Mouse (Mus musculus) liver, embryonic 14.5 days (tissue): Measurements from ENCODE around the gene Olfr1033. TPM values are rescaled to one million over a fixed set of nuclear protein-coding genes. Genes with fewer than 3 reads are reported as not detected.
"Not testable (repeated sequence)": the region's sequence is repeated elsewhere in the genome, so short reads cannot be mapped to it uniquely, and the experiment has no call there.

Experiments used
- ATAC-seq: fragments of 200-750 bp; cut with Nextera tagmentation; 2 replicates; pipeline ENCODE4 v1.8.0; 2017; ENCODE audit warnings: moderate number of reproducible peaks, mild to moderate bottlenecking, moderate library complexity; ENCODE audit not compliant: insufficient read depth
- DNase-seq, 3 experiments: peaks; one replicate each; pipeline ENCODE4 v3.0.0-alpha.2; 2012 to 2013; ENCODE audit warnings: low read depth in 3 of 3, low spot score in 3 of 3
- H3K27ac ChIP-seq: fragments of 300-500 bp; sonication (generic); 2 replicates; pipeline ENCODE4 v1.5.1; 2014; ENCODE audit warnings: moderate library complexity, mild to moderate bottlenecking, control low read depth, inconsistent platforms
- H3K27me3 ChIP-seq: fragments of 300-500 bp; sonication (generic); 2 replicates; pipeline ENCODE4 v1.6.1; 2014; ENCODE audit warnings: mild to moderate bottlenecking, low read length, moderate library complexity; ENCODE audit not compliant: control insufficient read depth, insufficient read depth
- H3K36me3 ChIP-seq: fragments of 300-500 bp; sonication (generic); replicated peaks from 2 replicates; pipeline ENCODE4 v1.6.1; 2014; ENCODE audit warnings: low read depth; ENCODE audit not compliant: control insufficient read depth, insufficient read depth
- H3K4me1 ChIP-seq, 2 experiments: fragments of 200-500 bp in 1 of 2; fragments of 300-500 bp in 1 of 2; sonication (generic) in 1 of 2; replicated peaks; 2 replicates each; pipeline ENCODE4 v1.6.1; 2012 to 2014; ENCODE audit warnings: antibody characterized with exemption in 1 of 2, inconsistent platforms in 1 of 2, low read length in 1 of 2; ENCODE audit not compliant: control insufficient read depth in 2 of 2, insufficient read depth in 2 of 2
- H3K4me2 ChIP-seq: fragments of 300-500 bp; sonication (generic); 2 replicates; pipeline ENCODE4 v1.6.1; 2014; ENCODE audit warnings: low read depth, mild to moderate bottlenecking, control low read depth, moderate library complexity
- H3K4me3 ChIP-seq, 2 experiments: fragments of 200-500 bp in 1 of 2; fragments of 300-500 bp in 1 of 2; sonication (generic) in 1 of 2; 2 replicates each; pipeline ENCODE4 v1.5.1; 2012 to 2014; ENCODE audit warnings: low read depth in 2 of 2, low read length in 2 of 2, mild to moderate bottlenecking in 2 of 2, control low read depth in 1 of 2, inconsistent platforms in 1 of 2, moderate library complexity in 1 of 2; ENCODE audit not compliant: insufficient read depth in 1 of 2
- H3K9ac ChIP-seq: fragments of 300-500 bp; sonication (generic); replicated peaks from 2 replicates; pipeline ENCODE4 v1.6.1; 2014; ENCODE audit warnings: mild to moderate bottlenecking, control low read depth, moderate library complexity
- H3K9me3 ChIP-seq: fragments of 300-500 bp; sonication (generic); 2 replicates; pipeline ENCODE4 v1.6.1; 2016; ENCODE audit warnings: low read length, mixed read lengths; ENCODE audit not compliant: control insufficient read depth
- CTCF ChIP-seq: IDR thresholded peaks from 2 replicates; pipeline ENCODE4 v1.5.1; 2016; ENCODE audit warnings: antibody characterized with exemption, low read depth, control low read depth
- EP300 ChIP-seq: IDR thresholded peaks from 2 replicates; pipeline ENCODE4 v1.6.1; 2016; ENCODE audit warnings: antibody characterized with exemption, low read depth
- WGBS: fragments of 180-500 bp; shearing (Covaris S2); extraction: QIAGEN DNeasy Blood & Tissue Kit; methylation state at CpG from one replicate; pipeline ENCODE4 v1.1.7; 2014; ENCODE audit not compliant: insufficient replicate concordance; 5-methylcytosine and 5-hydroxymethylcytosine counted together
- polyA plus RNA-seq, 2 experiments: library from polyadenylated mRNA; depleted of rRNA in 1 of 2; stranded (reverse) in 1 of 2; unstranded in 1 of 2; fragments of >200 nt; fragmentation: Nextera tagmentation in 1 of 2; extraction: Ambion mirVana in 1 of 2; gene quantifications; 2 replicates each; pipeline versions ENCODE4 v1.2.1 to v1.2.3; 2012 to 2014

Olfr1033 gene
- polyA plus RNA-seq (2012; rRNA removed) = 0.19 and 0.27 TPM in 2 replicates
- 0.51 and 0.61 TPM in 2 replicates for polyA plus RNA-seq (2014; fragmentation: Nextera tagmentation; extraction: Ambion mirVana)

- H3K27ac ChIP-seq, H3K27me3 ChIP-seq, H3K9ac ChIP-seq, H3K4me1 ChIP-seq, H3K36me3 ChIP-seq, ATAC-seq, DNase-seq, H3K9me3 ChIP-seq: not testable (repeated sequence)
- WGBS = 0% methylated on average over 10 of the region's 11 CpGs
- peak within 1 kb of the TSS; percentile 16 to 24; a peak in 3 of 4 replicates for H3K4me3 ChIP-seq
- H3K4me2 ChIP-seq = peak within 1 kb of the TSS; percentile 36
These were observed at the start of gene Olfr1033 for GRCm38 (mm10) chr2:86020406-86020805. Gene Olfr1033, plus strand, starts transcription at chr2:86020633.

DNA sequence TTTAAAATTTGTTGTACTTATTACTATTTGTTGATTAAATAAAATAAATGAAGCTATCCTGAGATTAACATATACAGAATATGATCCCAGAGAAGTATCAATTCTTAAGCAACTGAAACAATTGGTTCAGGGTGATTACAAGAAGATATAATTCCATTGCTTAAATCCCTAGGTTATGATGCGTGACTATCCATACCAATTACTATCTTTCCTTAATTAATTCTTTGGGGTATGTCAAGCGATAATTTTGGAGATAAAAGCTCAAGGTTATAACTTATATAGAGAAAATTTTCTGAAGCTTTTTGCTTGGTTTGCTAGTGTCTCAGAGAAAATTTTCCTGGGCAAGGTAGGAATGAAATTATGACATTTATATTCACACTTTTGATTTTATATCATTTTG lies 46.8 kb upstream of the Olfr1033 start, which contains the start of gene Olfr1029:
Gene Olfr1029, plus strand, starts transcription at position 301 of the 400 bp plus-strand sequence.
- H3K4me2 ChIP-seq = no peak within 1 kb of the TSS
- no peaks in the 10 kb centered on the region for H3K36me3 ChIP-seq
- no peak within 1 kb of the TSS for H3K27ac ChIP-seq
- H3K9ac ChIP-seq = no peak within 1 kb of the TSS
- TF ChIP-seq EP300 (no peak), CTCF (no peak)
- 56% methylated on average over 2 of the region's 2 CpGs for WGBS
- no peaks in the 10 kb centered on the region for H3K27me3 ChIP-seq
- no peaks in the 10 kb centered on the region for H3K4me1 ChIP-seq
- no peaks in the 10 kb centered on the region for H3K9me3 ChIP-seq
- no peak for ATAC-seq
- no peak for DNase-seq
- no peak within 1 kb of the TSS for H3K4me3 ChIP-seq

GRCm38 (mm10) chr2:85978976-85979375 lies 41.5 kb upstream of the Olfr1033 start, which contains the start of gene Olfr1030:
Gene Olfr1030, plus strand, starts transcription at chr2:85979276.
- ATAC-seq = no peak
- 44% methylated on average over 1 of the region's 1 CpGs for WGBS
- Histone ChIP-seq H3K9me3 (no peaks in the 10 kb centered on the region), H3K4me3 (no peak within 1 kb of the TSS), H3K9ac (no peak within 1 kb of the TSS), H3K4me2 (no peak within 1 kb of the TSS), H3K27me3 (no peaks in the 10 kb centered on the region), H3K4me1 (no peaks in the 10 kb centered on the region), H3K36me3 (no peaks in the 10 kb centered on the region), H3K27ac (no peak within 1 kb of the TSS)
- TF ChIP-seq EP300 = no peak
- TF ChIP-seq CTCF = no peak
- DNase-seq = no peak

DNA sequence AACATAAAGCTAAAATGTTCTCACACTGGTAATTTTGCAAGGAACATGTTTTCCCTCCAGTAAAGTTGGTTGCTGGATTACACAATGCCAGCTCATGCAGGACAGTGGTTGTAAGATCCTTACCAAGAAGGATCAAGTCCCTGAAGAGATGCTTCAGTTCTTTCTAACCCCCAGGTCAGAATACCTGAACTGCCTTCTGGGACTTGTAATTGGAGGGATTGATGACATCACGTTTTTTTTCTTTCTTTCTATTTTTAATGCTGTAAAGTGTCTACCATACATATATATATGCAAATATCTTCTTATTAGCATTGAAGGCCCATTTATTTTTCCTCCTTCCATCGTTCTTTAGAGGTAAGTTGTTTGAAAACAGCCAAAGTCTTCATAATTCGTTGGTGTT lies 30.4 kb upstream of the Olfr1033 start, which contains the start of gene Olfr1031:
Gene Olfr1031, plus strand, starts transcription at position 301 of the 400 bp plus-strand sequence.
- 23% methylated on average over 3 of the region's 3 CpGs for WGBS
- H3K27me3 ChIP-seq = no peaks in the 10 kb centered on the region

GRCm38 (mm10) chr2:86005240-86005639 lies 15.2 kb upstream of the Olfr1033 start, which contains the start of gene Olfr1032:
Gene Olfr1032, plus strand, starts transcription at chr2:86005540.
- no peak within 1 kb of the TSS for H3K27ac ChIP-seq
- H3K27me3 ChIP-seq = no peaks in the 10 kb centered on the region
- H3K4me1 ChIP-seq = no peaks in the 10 kb centered on the region
- TF ChIP-seq CTCF (no peak), EP300 (no peak)
- DNase-seq (no peak), ATAC-seq (no peak)
- H3K4me2 ChIP-seq = no peak within 1 kb of the TSS
- WGBS = 63% methylated on average over 7 of the region's 7 CpGs
- no peak within 1 kb of the TSS for H3K4me3 ChIP-seq
- no peak within 1 kb of the TSS for H3K9ac ChIP-seq
- H3K9me3 ChIP-seq = no peaks in the 10 kb centered on the region
- H3K36me3 ChIP-seq = no peaks in the 10 kb centered on the region

More for the DNA sequence above, 30.4 kb upstream of the Olfr1033 start, which contains the start of gene Olfr1031:
- Histone ChIP-seq H3K9me3 (no peaks in the 10 kb centered on the region), H3K4me2 (no peak within 1 kb of the TSS), H3K36me3 (no peaks in the 10 kb centered on the region), H3K4me1 (no peaks in the 10 kb centered on the region), H3K27ac (no peak within 1 kb of the TSS), H3K9ac (no peak within 1 kb of the TSS), H3K4me3 (no peak within 1 kb of the TSS)
- no peak for DNase-seq
- ATAC-seq = no peak
- TF ChIP-seq EP300 (no peak), CTCF (no peak)

GRCm38 (mm10) chr2:86021518-86021917 lies 1.1 kb downstream of the Olfr1033 start:
- H3K9ac ChIP-seq, H3K27me3 ChIP-seq, H3K4me3 ChIP-seq, H3K9me3 ChIP-seq, H3K4me1 ChIP-seq, H3K4me2 ChIP-seq, DNase-seq, H3K27ac ChIP-seq, ATAC-seq, H3K36me3 ChIP-seq: not testable (repeated sequence)
- WGBS = 72% methylated on average over 2 of the region's 9 CpGs
